Mouse (Mus musculus): ENCODE measurements at regions not wholly inside any gene's neighbourhood (a gene's known extent, or its start where the extent isn't known, plus 50 kb on each side); places are given as distances from the start of the nearest gene placed in this dataset.

GRCm38 (mm10) chr3:68758609-68759008 is 68.2 kb downstream of the Il12a start:
- no peak for DNase-seq

GRCm38 (mm10) chr3:68759375-68759774 is 68.9 kb downstream of the Il12a start:
- DNase-seq: no peak

DNA sequence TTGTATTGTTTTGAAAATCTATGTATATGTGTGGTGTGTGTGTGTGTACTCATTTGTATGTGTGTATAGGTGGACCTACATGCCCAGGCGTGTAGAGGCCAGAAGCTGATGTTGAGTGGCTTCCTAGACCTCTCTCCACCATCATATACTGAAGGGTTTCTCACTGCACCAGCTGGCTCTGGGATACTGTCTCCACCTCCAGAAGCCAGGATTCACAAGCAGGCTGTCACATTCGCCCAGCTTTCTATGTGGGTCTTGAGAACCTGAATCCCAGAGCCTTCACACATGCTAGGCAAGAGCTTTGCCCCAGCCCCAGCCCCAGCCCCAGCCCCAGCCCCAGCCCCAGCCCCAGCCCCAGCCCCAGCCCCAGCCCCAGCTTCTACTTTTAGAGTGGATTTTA is 70.4 kb downstream of the Il12a start:
- DNase-seq: no peak

DNA sequence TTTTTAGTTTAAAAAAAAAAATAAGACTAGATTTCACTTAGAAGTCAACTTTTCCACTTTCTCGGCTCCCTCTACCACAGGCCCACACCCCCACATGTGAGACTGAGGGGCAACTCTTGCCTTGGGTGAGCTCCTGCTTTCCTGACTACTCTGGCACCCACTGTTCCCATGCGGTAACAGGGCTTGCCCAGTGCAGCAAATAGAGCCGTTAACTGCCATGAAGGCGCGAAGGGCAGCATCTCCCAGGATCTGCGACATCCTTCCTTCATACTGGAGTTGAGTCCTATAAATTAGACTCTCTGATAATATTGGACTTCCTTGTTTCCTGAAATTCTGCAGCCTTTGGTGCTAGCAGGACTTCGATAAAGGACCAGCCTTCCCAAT is 70.8 kb downstream of the Il12a start:
- DNase-seq: no peak

DNA sequence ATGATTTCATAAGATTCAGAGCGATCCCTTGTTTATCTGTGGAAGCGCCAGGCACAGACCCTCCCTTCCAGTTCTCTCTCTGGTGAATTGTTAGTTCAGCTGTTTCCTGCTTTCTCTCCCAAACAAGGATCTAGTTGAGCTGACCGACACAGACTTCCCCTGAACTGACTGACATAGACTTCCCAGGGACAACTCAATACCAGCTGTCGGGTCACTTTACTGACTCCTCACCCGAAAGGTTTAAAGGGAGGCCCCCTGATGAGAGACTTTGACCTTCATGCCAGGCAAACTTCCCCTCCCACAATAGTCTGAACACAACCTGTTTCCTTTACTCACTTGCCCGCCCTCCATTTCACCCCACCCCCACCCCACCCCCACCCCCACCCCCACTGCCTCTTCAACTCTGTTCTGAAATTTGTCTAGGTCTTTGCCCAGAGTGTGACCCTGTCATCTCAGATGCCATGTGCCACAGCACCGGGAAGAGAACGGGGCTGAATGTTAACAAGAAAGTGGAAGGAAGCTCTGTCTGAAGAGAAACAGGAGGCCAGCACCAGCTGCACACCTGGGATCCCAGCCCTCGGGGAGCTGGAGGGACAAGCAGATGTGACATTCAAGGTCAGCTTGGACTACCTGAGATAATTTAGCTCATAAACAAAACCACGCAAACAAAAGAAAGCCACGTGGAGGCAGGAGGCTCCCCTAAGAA is 71.3 kb downstream of the Il12a start:
- DNase-seq: peak; percentile 47

DNA sequence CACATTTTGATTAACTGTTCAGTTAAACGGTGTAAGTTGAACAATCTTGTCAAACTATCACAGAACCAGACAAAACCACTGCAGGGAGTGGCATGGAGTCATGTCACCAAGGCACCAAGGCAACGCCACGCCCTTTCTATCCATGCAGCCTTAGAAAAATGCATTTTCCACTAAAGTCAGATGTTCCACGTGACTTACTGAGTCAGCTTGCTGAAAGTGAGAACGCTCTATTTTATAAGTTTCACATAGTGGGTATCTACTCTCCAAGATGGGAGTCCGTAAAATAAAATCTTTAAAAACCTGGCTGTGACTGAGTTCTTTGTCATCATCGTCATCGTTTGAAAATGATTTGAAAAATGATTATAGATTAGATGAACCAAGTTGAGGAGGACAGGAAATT is 72.5 kb downstream of the Il12a start:
- no peak for DNase-seq

DNA sequence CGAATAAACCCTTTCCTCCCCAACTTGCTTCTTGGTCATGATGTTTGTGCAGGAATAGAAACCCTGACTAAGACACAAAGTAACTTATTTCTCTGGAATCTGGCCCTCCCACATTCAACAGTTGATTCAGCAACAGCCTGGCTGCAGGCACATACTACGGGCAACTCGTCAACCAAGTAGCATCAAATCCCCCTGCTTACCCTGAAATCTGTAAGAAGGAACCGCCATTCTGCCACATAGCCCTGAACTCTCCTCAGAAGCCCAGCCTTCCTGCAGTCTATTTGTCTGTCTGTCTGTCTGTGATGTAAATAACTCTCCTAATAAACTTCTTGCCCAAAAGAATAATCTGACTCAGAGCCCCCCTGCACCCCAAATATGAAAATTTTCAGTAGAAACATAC is 73.9 kb downstream of the Il12a start:
- no peak for DNase-seq

DNA sequence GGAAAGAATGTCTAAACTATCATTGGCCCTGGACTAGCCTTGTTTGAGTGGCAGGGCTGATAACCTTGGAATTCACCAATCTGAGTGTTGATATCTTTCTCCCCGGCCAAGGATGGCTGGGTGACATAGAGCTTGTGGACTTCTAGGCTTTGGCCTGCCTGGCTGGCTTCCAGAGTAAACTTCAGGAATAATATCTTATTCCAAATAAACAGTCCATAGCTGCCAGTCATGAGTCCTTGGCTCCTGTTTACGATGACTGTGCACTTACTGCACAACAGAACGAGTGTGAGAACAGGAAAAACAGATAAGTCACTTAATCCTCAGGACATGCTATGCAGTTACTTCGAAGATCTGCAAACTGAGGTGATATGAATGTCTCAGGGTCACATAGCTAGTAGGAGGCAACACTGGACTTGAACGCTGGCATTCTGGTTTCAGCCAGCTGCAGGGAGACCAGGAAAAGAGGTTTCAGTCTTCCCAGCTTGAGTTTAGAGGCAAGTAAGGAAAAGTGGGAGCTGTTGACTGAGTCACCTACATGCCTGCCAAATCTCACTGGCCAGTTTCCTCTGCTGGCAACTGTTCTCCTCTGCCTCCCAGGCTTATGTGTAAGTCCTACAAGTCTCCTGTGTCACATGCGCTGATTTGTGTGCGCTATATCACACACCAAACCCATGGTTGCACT is 74.6 kb downstream of the Il12a start:
- DNase-seq: no peak

DNA sequence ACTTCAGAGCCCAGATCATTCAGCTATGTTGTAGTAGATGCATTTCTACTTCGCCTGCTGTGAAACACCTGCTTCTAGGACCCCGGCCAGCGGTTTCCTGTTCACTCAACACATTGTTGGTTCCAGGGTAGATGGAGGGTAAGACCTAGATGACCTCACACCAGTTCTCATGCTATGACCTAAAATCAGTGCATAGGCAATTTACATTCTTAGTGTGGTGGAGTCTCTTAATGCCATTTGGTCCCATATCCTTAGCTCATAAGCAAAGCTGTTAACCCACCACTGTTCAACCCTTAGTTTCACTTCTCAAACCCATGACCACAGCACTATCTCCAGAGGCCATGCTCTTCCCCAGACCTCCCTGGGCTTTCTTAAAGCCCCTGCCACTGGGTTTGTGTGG is 81.1 kb downstream of the Il12a start:
- DNase-seq: peak; percentile 34

DNA sequence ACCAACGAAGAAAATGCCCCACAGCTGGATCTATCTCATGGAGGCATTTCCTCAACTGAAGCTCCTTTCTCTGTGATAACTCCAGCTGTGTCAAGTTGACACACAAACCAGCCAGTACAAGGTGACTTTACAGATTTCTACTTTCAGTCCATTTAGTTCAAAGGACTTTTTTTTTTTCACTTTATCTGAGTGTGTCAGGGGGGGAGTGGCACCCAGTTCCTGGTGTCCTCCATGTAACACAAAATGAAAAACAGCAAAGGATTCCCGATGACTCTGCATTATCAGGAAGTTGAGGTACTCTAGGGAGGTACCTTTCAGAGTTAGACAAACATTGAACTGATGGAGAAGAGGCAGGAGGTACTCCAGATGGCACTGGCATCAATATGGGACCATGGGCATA is 87.4 kb downstream of the Il12a start:
- no peak for DNase-seq

DNA sequence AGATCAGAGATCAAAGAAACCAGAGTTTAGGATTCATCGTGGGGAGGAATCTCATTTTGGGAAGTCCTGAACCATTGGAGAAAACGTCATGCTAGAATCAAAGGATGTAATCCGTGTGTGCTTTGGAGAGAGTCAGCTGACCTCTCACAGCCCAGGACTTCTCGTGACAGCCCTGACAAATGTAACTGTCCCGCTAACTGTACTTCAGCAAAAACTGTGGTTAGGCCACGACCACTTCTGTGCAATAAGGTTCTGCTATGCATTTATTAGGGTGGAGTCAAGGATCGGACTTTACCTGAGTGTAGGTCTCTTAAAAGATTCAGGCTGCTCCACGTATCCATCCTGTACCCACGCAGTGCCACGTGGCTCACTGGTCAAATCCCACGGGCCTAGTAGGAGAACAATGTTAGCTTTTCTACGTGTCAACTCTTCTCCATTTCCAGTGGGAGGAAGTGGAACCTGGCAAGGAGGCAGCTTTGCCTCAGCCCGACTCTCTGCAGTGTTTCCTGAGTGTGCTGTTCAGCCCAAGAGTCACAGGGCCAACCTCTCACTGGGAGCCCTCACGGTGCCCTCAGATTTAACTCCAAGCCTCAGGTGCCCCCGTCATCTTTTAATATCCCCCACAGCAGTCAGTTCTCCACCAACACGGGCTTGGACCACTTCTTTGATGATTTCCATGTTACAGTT is 88.1 kb downstream of the Il12a start:
- no peak for DNase-seq

DNA sequence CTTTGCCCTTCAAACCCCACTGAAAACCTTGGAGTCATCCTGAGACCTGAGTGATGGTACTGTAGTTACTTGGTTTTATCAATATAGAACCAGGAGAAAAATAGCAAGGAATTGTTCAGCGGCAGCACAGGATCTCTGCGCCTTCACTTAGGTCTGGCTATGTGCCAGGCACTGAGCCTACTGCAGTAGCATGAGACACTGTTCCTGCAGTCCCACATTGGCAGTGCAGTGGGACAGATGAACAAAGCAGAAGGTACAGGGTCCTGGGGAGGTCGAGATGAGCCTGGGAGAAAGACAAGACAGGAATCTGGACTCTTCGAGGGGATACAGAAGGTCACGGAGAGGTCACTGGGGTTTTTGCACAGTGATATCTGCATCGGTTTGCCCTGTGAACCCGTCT is 88.5 kb upstream of the 1110032F04Rik start:
- DNase-seq: no peak

DNA sequence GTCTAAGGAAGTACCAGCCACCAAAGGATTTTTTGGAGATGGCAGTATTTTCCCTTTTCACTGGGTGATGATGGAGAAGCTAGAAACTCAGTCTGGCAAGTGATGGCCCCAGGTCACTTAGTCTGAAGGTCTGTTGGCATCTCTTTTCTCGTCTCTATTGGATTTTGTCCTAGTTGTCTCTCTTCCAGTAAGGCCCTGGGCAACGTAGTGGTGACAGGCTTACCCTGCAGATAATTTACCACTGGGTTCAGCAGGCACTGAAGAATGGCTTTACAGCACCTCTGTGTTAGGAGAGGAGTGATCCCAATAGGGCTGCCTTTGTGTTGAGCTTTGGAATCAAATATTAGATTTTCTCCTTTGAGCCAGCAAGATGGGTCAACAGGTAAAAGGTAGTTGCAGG is 87.9 kb upstream of the 1110032F04Rik start:
- no peak for DNase-seq

GRCm38 (mm10) chr3:68782363-68782762 is 87.0 kb upstream of the 1110032F04Rik start:
- no peak for DNase-seq

DNA sequence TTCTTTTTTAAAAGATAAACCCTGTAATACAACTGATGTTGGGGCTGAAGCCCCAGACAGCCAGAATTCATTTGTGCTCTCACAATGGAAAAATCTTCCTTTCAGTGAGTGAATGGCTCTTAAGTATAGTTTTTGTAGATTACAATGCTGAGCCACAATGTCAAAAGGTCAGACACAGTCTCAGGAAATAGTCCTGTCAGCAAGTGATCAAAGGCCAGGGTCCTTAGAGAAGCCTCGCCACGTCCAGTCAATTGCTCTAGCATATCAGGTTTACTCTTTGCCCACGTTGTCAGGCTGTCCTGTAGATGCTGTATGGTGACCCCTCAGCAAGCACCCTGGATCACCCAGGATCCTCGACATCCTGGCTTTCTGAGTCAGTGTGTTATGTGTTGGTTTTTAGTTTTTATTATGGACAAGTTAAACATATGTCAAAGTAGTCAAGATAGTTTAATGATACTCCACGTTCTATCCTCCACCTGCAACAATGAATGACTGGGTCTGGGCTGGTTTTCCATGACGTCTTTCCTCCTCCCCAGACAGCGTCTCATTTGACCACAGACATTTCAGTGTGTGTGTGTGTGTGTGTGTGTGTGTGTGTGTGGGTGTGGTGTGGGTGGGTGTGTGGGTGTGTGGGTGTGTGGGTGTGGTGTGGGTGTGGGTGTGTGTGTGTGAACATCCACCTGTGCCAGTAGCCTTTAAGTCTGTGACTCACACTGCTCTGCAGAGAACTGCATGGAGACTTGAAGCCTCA is 85.5 kb upstream of the 1110032F04Rik start:
- peak; percentile 28 for DNase-seq

- peak; percentile 23 for DNase-seq
These were observed 82.6 kb upstream of the 1110032F04Rik start for GRCm38 (mm10) chr3:68786771-68787170.

- DNase-seq: peak; percentile 49
These were observed 81.8 kb upstream of the 1110032F04Rik start for GRCm38 (mm10) chr3:68787385-68788175.

DNA sequence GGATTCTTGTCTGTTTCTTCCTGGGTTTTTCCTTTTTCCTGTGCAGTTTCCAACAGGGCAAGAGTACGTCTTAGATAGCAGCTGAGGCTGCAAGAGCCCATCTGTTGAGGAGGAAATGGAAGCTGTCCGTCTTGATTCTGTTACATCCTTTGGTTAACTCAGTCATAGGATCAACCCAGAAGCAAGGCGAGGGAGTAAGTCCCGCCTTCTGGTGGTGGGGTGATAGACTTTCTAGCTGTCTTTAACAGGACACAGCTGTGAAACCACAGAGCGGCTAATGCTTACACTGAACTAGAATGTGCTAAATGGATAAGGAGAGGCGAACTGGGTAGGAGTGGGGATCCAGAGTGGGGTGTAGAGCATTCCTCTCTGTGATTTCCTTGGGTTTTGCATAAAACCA is 79.9 kb upstream of the 1110032F04Rik start:
- DNase-seq: peak; percentile 47

DNA sequence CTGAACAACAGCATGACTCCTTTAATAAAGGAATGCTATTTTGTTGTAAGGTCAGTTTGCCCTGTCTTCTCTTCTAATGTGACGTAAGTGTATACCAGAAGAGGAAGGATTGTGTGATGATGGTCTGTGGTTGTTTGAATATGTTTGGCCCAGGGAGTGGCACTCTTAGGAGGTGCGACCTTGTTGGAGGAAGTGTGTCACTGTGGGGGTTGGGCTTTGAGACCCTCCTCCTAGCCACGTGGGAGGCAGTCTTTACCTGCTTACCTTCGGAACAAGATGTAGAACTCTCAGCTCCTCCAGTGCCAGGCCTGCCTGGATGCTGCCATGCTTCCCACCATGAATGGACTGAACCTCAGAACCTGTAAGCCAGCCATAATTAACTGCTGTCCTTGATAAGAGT is 78.9 kb upstream of the 1110032F04Rik start:
- no peak for DNase-seq

- no peak for DNase-seq
These were observed 76.5 kb upstream of the 1110032F04Rik start for GRCm38 (mm10) chr3:68792883-68793282.

DNA sequence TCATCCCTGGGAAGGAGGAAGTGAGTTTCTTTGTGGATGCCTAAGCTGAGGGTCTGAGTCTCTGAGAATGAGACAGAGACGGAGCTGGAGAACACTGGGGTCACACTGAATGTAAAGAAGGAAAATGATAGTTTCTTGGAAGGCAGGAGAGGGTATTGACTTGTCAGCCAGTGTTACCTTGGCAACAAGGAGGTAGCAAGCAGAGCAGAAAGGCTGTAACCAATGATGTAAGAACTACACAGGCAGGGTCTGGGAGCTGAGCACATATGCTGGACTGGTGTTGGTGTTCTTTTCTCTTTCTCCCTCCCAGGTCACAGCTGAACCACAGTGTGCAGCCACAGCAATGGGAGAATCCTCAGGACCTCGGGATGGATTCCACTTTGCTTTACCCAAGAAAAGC is 75.5 kb upstream of the 1110032F04Rik start:
- DNase-seq: no peak

DNA sequence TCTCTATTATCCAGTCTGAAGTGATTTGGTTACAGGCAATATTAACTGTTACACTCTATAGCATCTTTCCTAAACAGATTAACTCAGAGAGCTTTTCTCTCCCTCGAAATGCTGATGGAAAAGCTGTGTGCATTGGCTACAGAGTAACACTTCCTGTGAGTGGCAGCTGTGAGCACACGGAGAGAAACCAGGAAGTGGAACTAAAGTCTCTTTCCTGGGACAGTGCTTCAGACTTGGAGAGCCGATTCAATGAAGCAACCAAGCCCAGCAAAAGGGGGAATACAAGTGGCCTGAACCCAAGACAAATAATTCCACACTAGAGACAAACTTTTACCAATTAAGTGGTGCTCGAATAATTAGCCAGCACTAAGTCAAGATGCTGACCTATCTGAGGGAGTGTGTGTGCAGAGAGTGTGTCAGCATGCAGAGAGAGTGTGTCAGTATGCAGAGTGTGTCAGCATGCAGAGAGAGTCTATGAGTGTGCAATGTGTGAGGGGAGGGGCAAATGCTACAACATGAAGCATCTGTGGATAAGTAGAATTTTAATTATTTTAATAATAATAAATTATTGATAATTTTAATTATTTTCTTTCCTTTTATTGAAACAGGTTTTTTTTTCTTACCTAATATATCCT is 74.9 kb upstream of the 1110032F04Rik start:
- peak; percentile 33 for DNase-seq
